Mouse (Mus musculus): ENCODE measurements around the gene Hist1h4k.

- no peak for TF ChIP-seq CTCF (IDR thresholded peaks at IDR 0.05)
- TF ChIP-seq EP300 (IDR thresholded peaks at IDR 0.05) = no peak
These were observed 33.4 kb upstream of the Hist1h4k start for GRCm38 (mm10) chr13:21783734-21784161.
